Mouse (Mus musculus) hindbrain, embryonic 12.5 days (tissue): ENCODE results near the gene Tnk2. TPM values are rescaled to one million over a fixed set of nuclear protein-coding genes. Genes with fewer than 3 reads are reported as not detected.

ENCODE experiments used
- ATAC-seq: fragments of 200-750 bp; cut with Nextera tagmentation; 2 replicates; pipeline ENCODE4 v1.8.0; 2017; ENCODE audit warnings: moderate TSS enrichment; ENCODE audit not compliant: low FRiP score
- H3K27ac ChIP-seq: fragments of 300-500 bp; sonication (generic); 2 replicates; pipeline ENCODE4 v1.5.1; 2016; ENCODE audit warnings: mild to moderate bottlenecking
- H3K27me3 ChIP-seq: fragments of 300-500 bp; sonication (generic); 2 replicates; pipeline ENCODE4 v1.6.1; 2016; ENCODE audit warnings: mild to moderate bottlenecking
- H3K36me3 ChIP-seq: fragments of 300-500 bp; sonication (generic); 2 replicates; pipeline ENCODE4 v1.6.1; 2016; ENCODE audit warnings: mild to moderate bottlenecking
- H3K4me1 ChIP-seq: fragments of 300-500 bp; sonication (generic); 2 replicates; pipeline ENCODE4 v1.6.1; 2016
- H3K4me2 ChIP-seq: fragments of 300-500 bp; sonication (generic); replicated peaks from 2 replicates; pipeline ENCODE4 v1.6.1; 2016; ENCODE audit warnings: mild to moderate bottlenecking
- H3K4me3 ChIP-seq: fragments of 300-500 bp; sonication (generic); 2 replicates; pipeline ENCODE4 v1.5.1; 2016; ENCODE audit warnings: mild to moderate bottlenecking
- H3K9ac ChIP-seq: fragments of 300-500 bp; sonication (generic); 2 replicates; pipeline ENCODE4 v1.6.1; 2016; ENCODE audit warnings: mild to moderate bottlenecking, moderate library complexity
- H3K9me3 ChIP-seq: fragments of 300-500 bp; sonication (generic); replicated peaks from 2 replicates; pipeline ENCODE4 v1.6.1; 2016; ENCODE audit warnings: mild to moderate bottlenecking
- WGBS: fragments of 180-500 bp; shearing (Covaris S2); methylation state at CpG from one replicate; pipeline ENCODE4 v1.1.7; 2016; 5-methylcytosine and 5-hydroxymethylcytosine counted together
- polyA plus RNA-seq: library from polyadenylated mRNA; unstranded; fragments of >200 nt; fragmentation: Nextera tagmentation; extraction: Ambion mirVana; gene quantifications from 2 replicates; pipeline ENCODE4 v1.2.1, GENCODE M21; 2016

The Tnk2 gene
- polyA plus RNA-seq, 1 experiment from 2014 or later = 17.2 TPM

GRCm38 (mm10) chr16:32654071-32654733 is 10.5 kb downstream of the Tnk2 start:
- Histone ChIP-seq H3K9me3 (no peaks in the 10 kb centered on the region), H3K27ac (no peak overlapping the region), H3K9ac (no peak overlapping the region), H3K27me3 (no peaks in the 10 kb centered on the region), H3K4me1 (peaks cover 16% of the 10 kb centered on the region), H3K4me3 (no peak overlapping the region), H3K4me2 (no peak overlapping the region), H3K36me3 (no peaks in the 10 kb centered on the region)
- 77% methylated on average over 6 of the region's 6 CpGs for WGBS
- no peak for ATAC-seq

DNA sequence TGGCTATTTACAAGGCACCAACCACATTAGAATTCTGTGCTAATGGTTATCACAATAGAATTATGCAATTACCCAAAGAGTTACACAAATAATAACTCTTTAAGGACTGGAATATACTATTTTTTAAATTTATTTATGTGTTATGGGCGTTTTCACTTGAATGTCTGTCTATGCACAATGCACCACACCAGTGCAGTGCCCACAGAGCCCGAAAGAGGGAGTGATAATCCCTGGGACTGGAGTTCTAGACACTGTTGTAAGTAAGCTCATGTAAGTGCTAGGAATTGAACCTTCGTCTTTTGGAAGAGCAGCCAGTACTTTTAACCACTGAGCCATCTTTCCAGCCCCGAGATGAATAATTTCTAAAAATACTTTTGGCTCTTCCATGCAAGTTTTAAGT is 11.9 kb downstream of the Tnk2 start:
- Histone ChIP-seq H3K27ac (no peak overlapping the region), H3K9me3 (no peaks in the 10 kb centered on the region), H3K4me1 (peaks cover 30% of the 10 kb centered on the region), H3K4me2 (no peak overlapping the region), H3K9ac (no peak overlapping the region), H3K4me3 (no peak overlapping the region), H3K36me3 (no peaks in the 10 kb centered on the region), H3K27me3 (no peaks in the 10 kb centered on the region)
- 92% methylated on average over 4 of the region's 4 CpGs for WGBS
- ATAC-seq = no peak

- H3K4me2 ChIP-seq = no peak overlapping the region
- no peak overlapping the region for H3K27ac ChIP-seq
- ATAC-seq = no peak
- no peaks in the 10 kb centered on the region for H3K36me3 ChIP-seq
- H3K9ac ChIP-seq = no peak overlapping the region
- 90% methylated on average over 8 of the region's 8 CpGs for WGBS
- H3K27me3 ChIP-seq = no peaks in the 10 kb centered on the region
- H3K9me3 ChIP-seq = no peaks in the 10 kb centered on the region
- H3K4me1 ChIP-seq = peaks cover 38% of the 10 kb centered on the region
- H3K4me3 ChIP-seq = no peak overlapping the region
Observed at GRCm38 (mm10) chr16:32656321-32656720, 12.6 kb downstream of the Tnk2 start.

DNA sequence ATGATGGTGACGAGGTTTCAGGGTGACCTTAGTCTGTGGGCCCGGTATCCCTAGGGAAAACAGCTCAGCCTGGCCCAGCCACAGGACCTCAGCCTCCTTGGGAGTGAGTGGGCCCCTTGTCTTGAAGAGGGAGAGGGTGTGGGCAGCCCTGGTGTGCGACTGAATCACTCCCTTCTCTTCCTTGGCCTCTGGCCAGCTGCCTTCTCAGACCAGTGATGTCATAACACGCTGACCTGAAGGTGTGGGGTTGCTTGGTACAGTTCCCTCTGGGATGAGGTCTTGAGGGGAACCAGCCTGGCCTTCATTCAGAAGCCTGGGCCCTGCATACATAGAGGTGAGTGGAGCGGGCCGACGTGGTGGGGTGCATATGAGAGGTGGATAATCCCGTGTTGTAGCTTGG is 13.1 kb downstream of the Tnk2 start:
- WGBS = 79% methylated on average over 8 of the region's 8 CpGs
- Histone ChIP-seq H3K4me1 (peaks cover 42% of the 10 kb centered on the region), H3K4me3 (no peak overlapping the region), H3K27ac (no peak overlapping the region), H3K9me3 (no peaks in the 10 kb centered on the region), H3K36me3 (no peaks in the 10 kb centered on the region), H3K27me3 (no peaks in the 10 kb centered on the region), H3K9ac (no peak overlapping the region), H3K4me2 (no peak overlapping the region)
- ATAC-seq = no peak

DNA sequence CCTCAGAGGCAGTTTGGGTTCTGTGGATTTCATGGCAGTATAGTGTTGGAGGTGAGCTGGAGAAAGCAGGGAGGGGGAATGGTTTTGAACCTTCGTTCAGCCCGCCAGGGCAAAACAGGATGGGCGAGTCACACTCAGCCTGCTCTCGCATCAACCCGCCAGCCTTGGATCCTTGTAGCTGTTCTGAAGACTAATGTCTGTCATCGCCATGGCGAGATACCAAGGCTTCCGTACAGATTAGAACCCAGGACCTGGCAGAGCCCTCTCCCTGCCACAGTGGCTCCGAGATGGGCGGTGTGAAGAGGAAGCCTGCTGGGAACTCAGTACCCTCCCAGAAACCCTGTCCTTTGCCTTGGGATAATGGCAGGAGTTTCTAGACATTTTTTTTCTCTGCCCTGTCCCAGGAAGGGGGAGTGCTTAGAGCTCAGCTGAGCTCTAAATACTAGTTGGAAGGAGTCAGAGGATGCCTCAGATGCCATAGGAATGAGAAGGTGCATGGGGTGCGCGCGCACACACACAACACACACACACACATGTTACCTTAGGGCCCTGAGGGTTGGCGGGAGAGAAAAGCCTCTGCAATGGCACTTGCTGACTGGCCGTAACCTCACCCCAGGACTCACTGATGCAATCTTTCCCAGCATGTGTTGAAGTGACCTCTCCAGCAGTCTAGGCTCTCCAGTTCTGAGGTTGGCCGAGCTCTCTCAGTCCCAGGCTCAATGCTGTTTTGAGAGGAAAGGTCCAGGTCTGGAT is 14.0 kb downstream of the Tnk2 start:
- H3K9ac ChIP-seq = no peak overlapping the region
- ATAC-seq = no peak
- no peaks in the 10 kb centered on the region for H3K36me3 ChIP-seq
- H3K4me3 ChIP-seq = no peak overlapping the region
- H3K27ac ChIP-seq = no peak overlapping the region
- H3K9me3 ChIP-seq = no peaks in the 10 kb centered on the region
- H3K4me2 ChIP-seq = 0 out of 2 replicates have a peak overlapping the region, but pooled peaks have one; percentile 66
- H3K27me3 ChIP-seq = no peaks in the 10 kb centered on the region
- H3K4me1 ChIP-seq = peaks cover 50% of the 10 kb centered on the region
- WGBS = 93% methylated on average over 16 of the region's 16 CpGs

GRCm38 (mm10) chr16:32658743-32659171 is 15.1 kb downstream of the Tnk2 start:
- H3K4me1 ChIP-seq = peaks cover 52% of the 10 kb centered on the region
- no peaks in the 10 kb centered on the region for H3K36me3 ChIP-seq
- peak overlapping the region; percentile 83 for H3K27ac ChIP-seq
- peak overlapping the region; percentile 66 for H3K4me2 ChIP-seq
- peak overlapping the region; percentile 37 for H3K4me3 ChIP-seq
- WGBS = 2% methylated on average over 11 of the region's 21 CpGs
- peak overlapping the region; percentile 66 for H3K9ac ChIP-seq
- ATAC-seq = no peak; the same call in 1 of the 2 replicates
- H3K9me3 ChIP-seq = no peaks in the 10 kb centered on the region
- no peaks in the 10 kb centered on the region for H3K27me3 ChIP-seq

GRCm38 (mm10) chr16:32659385-32659784 is 15.7 kb downstream of the Tnk2 start:
- ATAC-seq = no peak
- H3K27ac ChIP-seq = peak overlapping the region; percentile 83
- H3K27me3 ChIP-seq = no peaks in the 10 kb centered on the region
- H3K4me2 ChIP-seq = peak overlapping the region; percentile 66
- 0 out of 2 replicates have a peak, but pooled peaks cover 4% of the 10 kb centered on the region for H3K36me3 ChIP-seq
- peak overlapping the region; percentile 37 for H3K4me3 ChIP-seq
- peak overlapping the region; percentile 66 for H3K9ac ChIP-seq
- H3K4me1 ChIP-seq = peaks cover 56% of the 10 kb centered on the region
- no peaks in the 10 kb centered on the region for H3K9me3 ChIP-seq
- WGBS = 5% methylated on average over 8 of the region's 8 CpGs

GRCm38 (mm10) chr16:32660095-32660494 is 16.4 kb downstream of the Tnk2 start:
- no peaks in the 10 kb centered on the region for H3K27me3 ChIP-seq
- H3K4me2 ChIP-seq = no peak overlapping the region
- peaks cover 57% of the 10 kb centered on the region for H3K4me1 ChIP-seq
- no peak for ATAC-seq
- H3K9me3 ChIP-seq = no peaks in the 10 kb centered on the region
- H3K4me3 ChIP-seq = no peak overlapping the region
- no peak overlapping the region for H3K9ac ChIP-seq
- 0 out of 2 replicates have a peak, but pooled peaks cover 4% of the 10 kb centered on the region for H3K36me3 ChIP-seq
- 64% methylated on average over 1 of the region's 1 CpGs for WGBS
- H3K27ac ChIP-seq = peak overlapping the region; percentile 83

DNA sequence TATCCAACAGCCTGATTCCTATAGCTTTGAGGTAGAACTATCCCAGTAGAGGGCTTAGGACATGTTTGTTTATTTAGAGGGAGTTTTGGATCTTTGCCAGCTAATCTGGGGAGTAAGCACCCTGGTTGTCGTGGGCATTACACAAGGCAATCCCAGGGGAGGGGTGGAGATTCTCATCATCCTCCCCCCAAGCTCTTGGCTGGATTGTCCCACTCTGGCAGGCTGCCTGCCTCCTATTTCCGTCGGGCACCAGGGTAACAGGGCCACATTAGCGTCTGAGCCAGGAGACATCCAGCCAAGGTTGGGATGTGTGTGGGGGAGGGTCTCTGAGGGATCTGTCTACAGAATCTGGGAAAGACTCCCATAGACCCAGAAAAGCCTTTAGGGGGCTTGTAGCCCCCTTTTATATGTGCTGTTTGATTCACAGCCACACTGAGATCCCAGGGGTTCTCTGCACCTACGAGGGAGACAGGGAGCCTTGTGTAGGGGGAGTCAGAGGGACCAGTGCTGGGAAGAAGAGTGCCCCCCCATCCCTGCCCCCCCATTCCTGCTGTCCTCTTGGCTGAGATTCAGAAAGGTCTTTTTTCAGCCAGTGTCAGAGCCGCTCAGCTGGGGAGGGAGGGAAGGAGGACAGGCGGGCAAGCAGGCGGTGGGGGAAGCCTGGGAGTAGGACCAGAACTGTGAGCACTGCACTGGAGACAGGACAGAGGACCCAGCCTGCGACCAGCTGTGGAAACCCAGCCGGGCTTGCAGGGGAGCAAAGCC is 17.1 kb downstream of the Tnk2 start:
- Histone ChIP-seq H3K36me3 (0 out of 2 replicates have a peak, but pooled peaks cover 4% of the 10 kb centered on the region), H3K9ac (peak overlapping the region; percentile 52), H3K4me2 (peak overlapping the region; percentile 42), H3K27ac (peak overlapping the region; percentile 83), H3K27me3 (no peaks in the 10 kb centered on the region), H3K4me1 (peaks cover 63% of the 10 kb centered on the region), H3K4me3 (peak overlapping the region; percentile 12), H3K9me3 (no peaks in the 10 kb centered on the region)
- WGBS = 23% methylated on average over 10 of the region's 10 CpGs
- ATAC-seq = peak; percentile 75

DNA sequence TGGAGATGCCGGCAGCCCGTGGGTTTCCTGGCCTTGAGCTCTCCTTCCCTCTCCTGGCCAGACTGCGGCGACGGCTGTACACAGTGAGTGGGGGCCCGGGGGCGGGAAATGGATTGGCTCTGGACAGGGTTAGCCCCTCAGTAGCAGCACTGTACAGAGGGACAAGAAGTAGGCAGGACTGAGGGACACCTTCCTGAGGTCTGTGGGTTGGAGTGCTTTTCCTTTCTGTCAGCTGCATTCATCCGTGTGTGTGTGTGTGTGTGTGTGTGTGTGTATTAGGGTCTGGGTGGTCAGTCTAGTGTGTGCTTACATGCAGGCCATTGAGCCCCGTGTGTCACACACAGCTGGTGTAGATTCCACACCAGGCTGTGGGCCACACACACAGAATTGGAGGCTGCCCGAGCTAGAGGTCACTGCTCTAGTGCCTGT is 17.8 kb downstream of the Tnk2 start:
- WGBS = 60% methylated on average over 10 of the region's 10 CpGs
- peak overlapping the region; percentile 42 for H3K4me2 ChIP-seq

GRCm38 (mm10) chr16:32662372-32662771 is 18.7 kb downstream of the Tnk2 start:
- Histone ChIP-seq H3K4me2 (peak overlapping the region; percentile 42), H3K4me3 (peak overlapping the region; percentile 12; the same call in 1 of the 2 replicates), H3K4me1 (peaks cover 75% of the 10 kb centered on the region), H3K27me3 (no peaks in the 10 kb centered on the region), H3K9me3 (no peaks in the 10 kb centered on the region), H3K9ac (peak overlapping the region; percentile 52; the same call in 1 of the 2 replicates), H3K36me3 (0 out of 2 replicates have a peak, but pooled peaks cover 4% of the 10 kb centered on the region), H3K27ac (no peak overlapping the region; the same call in 1 of the 2 replicates)
- 91% methylated on average over 7 of the region's 7 CpGs for WGBS
- ATAC-seq = no peak

More for the DNA sequence above, 17.8 kb downstream of the Tnk2 start:
- peak overlapping the region; percentile 12 for H3K4me3 ChIP-seq
- H3K36me3 ChIP-seq = 0 out of 2 replicates have a peak, but pooled peaks cover 4% of the 10 kb centered on the region
- peak; percentile 27; the same call in 1 of the 2 replicates for ATAC-seq
- peaks cover 70% of the 10 kb centered on the region for H3K4me1 ChIP-seq
- H3K9me3 ChIP-seq = no peaks in the 10 kb centered on the region
- H3K27ac ChIP-seq = peak overlapping the region; percentile 83
- H3K9ac ChIP-seq = peak overlapping the region; percentile 52
- H3K27me3 ChIP-seq = no peaks in the 10 kb centered on the region
